Mouse (Mus musculus): ENCODE results near the gene Myl10.
"Not testable (repeated sequence)": the region's sequence is repeated elsewhere in the genome, so short reads cannot be mapped to it uniquely, and the experiment has no call there.

The Myl10 gene

DNA sequence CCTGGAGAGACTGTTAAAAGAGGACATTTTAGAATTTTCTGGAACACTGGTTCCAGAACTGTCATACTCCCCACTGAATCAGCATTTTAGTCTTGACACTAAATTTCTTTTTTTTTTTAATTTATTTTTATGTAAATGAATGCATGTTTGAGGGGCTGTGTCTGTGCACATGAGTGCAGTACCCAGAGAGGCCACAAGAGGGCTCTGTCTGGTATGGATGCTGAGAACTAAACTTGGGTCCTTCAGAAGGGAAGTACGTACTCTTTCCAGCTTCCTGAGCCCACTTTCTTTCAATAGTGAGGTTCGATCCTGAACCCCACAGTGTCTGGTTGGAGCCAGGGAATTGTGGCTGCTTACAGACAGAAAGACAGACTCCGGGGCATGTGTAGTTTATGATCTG, 12.6 kb downstream of the Myl10 start:
- in situ Hi-C loops (cut with MboI, MseI): loop anchor here (5.0 kb wide), 1 partner anchor 453 kb away; no protein-coding TSS in a partner anchor

DNA sequence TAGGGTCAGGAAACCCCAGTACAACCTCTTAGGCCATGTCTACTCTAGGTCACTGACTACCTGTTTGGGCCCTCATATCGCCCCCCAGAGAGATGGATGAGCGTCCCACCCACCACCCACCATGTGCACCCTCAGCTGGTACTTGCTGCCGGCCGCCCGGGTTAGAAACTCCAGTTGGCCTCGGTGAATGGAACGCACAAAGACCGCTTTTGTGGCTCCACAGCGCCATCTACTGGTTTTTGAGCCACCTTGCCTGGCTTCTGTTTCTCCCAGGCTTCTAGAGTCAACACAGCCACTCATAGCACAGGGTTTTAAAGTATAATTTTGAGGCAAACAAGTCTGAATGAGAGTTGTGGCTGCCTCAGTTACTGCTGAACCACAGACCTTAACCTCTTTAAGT, 13.9 kb downstream of the Myl10 start:
- in situ Hi-C loops (cut with MboI, MseI): loop anchor here (5.0 kb wide), 1 partner anchor 455 kb away; no protein-coding TSS in a partner anchor

DNA sequence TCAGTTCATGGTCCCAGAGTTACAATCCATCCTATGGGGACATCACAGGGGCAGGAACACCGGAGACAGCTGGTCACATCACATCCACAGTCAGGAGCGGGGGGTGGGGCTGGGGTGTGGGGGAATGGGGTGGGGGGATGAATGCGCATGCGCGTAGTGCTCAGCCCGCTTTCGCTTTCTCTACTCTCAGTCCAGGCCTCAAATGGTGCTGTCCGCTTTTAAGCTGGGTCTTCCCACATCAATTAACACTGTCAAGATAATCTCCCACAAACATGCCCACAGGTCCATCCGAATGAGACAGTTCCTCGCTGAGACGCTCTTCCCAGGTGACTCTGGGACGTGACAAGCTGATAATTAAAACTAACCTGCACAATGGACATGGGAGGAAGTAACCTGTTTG, 15.2 kb downstream of the Myl10 start:
- in situ Hi-C loops (cut with MboI, MseI): loop anchor here (5.0 kb wide), 1 partner anchor 456 kb away; no protein-coding TSS in a partner anchor

DNA sequence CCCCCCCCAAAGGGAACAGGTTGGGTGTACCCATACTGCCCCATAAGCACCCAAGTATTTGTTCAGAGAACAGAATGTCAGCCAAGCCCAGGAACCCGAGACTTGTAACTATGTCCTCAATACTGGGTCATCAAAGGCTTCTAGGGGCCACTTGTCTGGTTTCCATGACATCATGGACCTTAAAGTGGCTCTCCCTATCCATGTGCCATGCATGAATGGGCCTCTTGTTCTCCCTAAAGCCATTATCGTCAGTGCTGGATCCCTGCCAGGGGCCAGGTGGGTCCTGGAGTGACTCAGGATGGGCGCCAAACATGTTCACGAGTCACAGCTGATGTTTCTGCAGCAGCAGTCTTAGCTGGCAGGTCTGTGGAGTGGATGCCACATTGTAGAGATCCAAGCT, 17.8 kb downstream of the Myl10 start:
- in situ Hi-C loops (cut with MboI, MseI): loop anchor here (10.0 kb wide), 1 partner anchor 816 kb away; no protein-coding TSS in a partner anchor

DNA sequence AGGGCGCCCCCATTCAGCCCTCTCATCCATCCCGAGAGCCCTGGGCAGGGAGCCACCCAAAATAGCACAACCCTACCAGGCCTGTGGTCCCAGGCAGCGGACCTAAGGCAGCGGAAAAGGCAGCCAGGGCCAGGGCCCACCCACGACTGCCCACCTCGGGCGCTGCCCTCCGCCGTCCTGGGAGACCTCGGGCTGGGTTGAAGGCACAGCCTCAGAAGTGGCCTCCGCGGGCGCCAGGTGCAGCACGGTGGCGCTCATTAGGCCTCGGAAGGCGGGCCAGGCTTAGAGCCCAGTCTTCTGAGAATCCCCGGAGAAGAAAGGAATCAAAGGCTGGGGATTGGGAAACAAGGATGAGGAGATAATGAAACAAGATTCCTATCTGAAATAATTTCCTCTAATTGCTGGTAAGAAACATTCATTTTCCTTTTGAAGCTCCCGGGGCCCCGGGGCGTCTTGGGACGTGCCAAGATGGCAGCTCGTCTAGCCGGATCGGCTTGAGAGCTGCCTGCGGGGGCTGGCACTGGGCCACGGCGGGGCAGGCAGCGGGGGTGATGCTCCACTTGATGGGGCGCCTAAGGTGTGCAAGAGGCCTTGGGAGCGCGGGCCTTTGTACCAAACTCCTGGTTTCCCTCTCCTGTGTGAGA, 21.4 kb downstream of the Myl10 start:
- in situ Hi-C loops (cut with MboI, MseI): loop anchor here (10.0 kb wide), 1 partner anchor 820 kb away; no protein-coding TSS in a partner anchor

DNA sequence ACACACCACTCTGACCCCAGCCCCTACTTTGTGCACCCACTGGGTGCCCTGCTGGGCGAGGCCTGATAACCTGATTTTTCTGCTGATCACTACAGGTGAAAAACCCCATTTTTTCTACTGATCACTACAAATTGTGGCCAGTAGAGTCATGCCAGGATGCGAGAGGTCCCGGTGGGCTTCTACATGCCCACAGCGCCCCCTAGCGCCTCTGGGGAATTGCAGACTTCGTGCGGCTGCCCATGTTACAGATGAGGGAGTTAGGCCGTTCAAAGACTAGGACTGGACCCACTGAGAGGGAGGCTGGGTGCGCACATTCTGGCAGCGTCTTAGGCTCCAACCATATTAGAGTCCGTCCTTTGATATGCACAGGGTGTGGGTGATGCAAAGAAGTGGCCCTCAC, 21.9 kb downstream of the Myl10 start:
- in situ Hi-C loops (cut with MboI, MseI): loop anchor here (10.0 kb wide), 1 partner anchor 820 kb away; no protein-coding TSS in a partner anchor

DNA sequence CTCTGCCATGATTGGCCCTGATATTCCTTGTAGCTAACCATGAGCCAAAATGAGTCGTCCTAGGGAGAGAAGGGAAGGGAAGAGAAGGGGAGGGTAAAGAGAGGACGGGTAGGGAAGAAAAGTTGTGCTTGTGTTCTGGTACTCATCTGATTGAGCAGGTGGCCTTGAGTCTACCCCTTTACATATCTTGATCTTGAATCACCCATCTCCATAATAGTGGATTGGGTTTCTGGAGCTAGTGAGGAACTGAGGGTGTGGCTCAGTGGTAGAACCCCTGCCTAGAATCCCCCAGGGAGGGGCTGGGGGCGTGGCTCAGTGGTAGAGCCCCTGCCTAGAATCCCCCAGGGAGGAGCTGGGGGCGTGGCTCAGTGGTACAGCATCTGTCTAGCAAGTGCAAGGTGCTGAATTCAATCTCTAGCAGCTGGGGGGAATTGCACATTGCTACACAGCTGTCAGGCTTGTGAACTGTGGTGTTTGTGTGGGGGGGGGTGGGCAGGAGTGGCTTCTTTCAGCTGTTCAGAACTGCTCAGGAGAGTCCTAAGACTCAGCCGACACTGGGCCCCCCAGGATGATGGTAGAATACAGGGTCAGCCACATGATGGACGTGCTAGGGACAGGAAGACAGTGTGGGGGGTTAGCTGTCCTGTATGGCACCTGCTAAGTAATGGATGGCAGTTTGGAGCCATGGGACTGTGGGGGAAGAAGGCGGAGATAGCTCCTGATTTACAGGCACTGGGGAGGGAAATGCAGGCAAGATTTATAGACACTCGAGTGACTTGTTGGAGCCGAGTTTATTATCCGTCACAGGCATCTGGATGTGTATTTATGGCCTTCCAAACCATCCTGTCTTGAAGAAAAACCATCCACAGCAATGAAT, 24.0 kb downstream of the Myl10 start:
- in situ Hi-C loops (cut with MboI, MseI): loop anchor here (10.0 kb wide), 1 partner anchor 822 kb away; no protein-coding TSS in a partner anchor

DNA sequence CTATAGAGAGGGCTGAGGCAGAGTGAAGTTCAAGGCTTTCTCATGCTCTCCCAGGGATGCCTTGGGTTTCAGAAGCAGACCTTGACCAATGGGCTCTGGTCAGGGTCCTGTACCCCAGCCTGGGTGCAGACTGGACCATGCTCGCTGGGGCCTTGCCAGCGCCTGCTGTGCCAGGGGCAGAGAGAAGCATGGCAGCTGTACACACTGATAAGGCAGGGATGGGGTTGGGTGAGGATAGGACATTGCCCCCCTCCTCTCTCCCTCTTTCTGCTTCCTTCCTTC, 24.6 kb downstream of the Myl10 start:
- in situ Hi-C loops (cut with MboI, MseI): loop anchor here (10.0 kb wide), 1 partner anchor 823 kb away; no protein-coding TSS in a partner anchor

DNA sequence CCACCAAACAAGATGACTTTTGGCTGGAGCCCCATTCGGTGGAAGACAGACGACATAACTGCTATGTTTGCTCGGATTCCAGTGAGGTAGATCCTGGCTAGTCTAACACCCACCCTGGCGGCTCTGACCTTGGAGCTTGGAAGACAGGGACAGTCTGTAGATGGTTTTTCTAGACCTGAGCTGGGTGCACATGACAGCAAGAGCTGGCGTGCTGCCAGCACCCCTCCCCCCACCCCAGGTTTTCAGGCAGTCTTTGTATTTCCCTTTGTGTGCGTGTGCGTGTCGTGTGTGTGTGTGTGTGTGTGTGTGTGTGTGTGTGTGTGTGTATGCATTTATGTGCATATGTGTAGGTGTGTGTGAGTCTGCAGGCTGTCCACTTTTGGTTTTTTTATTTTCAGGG, 25.7 kb downstream of the Myl10 start:
- in situ Hi-C loops (cut with MboI, MseI): loop anchor here (10.0 kb wide), 1 partner anchor 824 kb away; no protein-coding TSS in a partner anchor

DNA sequence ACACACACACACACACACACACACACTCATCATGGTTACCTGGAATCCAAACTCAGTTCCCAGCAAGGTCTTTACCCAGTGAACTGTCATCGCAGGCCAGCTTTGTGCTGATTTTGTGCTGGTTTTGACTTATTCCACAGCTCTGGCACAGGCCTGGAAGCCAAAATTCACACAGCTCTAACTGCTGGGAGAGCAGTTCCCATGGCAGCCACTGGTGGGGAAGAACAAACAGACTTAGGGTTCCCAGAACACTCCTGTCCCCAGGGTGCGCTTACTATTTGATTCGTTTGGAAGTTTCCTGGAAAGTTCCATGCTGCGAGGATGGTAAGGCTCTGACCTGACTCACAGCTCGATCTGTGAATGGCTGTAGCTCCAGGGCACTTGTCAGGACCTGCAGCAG, 28.6 kb downstream of the Myl10 start:
- in situ Hi-C loops (cut with MboI, MseI): no loop called here

DNA sequence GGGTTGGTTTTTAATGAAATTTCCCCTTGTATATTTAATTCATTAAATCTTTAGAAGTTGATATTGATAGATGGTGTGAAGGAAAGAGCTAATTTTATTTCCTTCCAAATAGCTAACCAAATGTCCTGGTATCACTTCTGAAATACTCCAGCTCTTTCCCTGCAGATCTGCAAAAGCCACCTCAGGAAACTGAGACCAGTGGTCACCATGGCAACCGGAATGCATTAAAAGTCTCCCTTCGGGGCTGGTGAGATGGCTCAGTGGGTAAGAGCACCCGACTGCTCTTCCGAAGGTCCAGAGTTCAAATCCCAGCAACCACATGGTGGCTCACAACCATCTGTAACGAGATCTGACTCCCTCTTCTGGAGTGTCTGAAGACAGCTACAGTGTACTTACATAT, 33.3 kb downstream of the Myl10 start:
- in situ Hi-C loops (cut with MboI, MseI): not testable (repeated sequence)

DNA sequence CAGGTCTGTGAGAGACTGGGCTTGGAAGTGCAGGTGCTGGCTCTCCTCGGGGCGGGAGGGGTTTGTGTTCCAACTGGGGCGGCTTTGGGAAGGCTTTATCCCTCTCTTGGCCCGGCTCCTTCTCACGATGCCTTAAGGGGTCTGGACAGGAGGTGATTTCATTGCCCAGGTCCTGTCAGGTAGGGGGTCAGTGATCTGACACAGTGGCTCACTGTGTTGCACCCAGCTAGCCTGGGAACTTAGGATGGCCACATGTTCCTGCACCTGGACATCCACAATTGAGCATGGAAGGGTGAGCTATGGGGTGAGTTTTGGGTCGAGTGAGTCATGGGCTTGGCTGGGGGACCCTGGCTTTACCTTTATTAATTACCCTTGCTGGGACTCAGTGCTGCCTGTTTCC, 46.0 kb downstream of the Myl10 start:
- in situ Hi-C loops (cut with MboI, MseI): no loop called here

DNA sequence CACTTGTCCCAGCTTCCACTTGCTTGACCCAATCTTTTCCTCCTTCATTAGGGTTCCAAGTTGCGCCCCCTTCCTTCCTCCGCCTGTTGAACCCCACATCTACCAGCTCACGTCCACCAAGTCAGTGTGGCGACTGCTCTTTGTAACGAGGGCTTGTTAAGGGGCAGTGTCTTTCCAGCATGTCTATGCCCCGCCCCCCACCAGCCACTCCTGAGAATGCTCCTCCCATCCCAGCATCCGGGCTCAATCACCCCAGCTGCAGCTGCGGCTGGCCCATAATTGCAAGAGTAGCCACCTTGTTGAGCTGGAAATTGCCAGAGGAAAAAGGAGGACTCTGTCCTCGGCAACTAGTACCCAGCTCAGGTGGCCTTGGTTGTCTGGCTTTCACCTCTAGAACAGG, 53.6 kb downstream of the Myl10 start:
- in situ Hi-C loops (cut with MboI, MseI): no loop called here

Data from T-helper 2 cell (primary cell).